Mouse (Mus musculus) midbrain, embryonic 12.5 days (tissue): ENCODE data around the gene Arid4a. TPM values are rescaled to one million over a fixed set of nuclear protein-coding genes. Genes with fewer than 3 reads are reported as not detected.

Source experiments
- ATAC-seq: fragments of 200-750 bp; cut with Nextera tagmentation; 2 replicates; pipeline ENCODE4 v1.8.0; 2017; ENCODE audit warnings: low read depth, moderate TSS enrichment, moderate library complexity; ENCODE audit not compliant: low FRiP score
- H3K27ac ChIP-seq: fragments of 300-500 bp; sonication (generic); replicated peaks from 2 replicates; pipeline ENCODE4 v1.5.1; 2016; ENCODE audit warnings: mild to moderate bottlenecking
- H3K27me3 ChIP-seq: fragments of 300-500 bp; sonication (generic); 2 replicates; pipeline ENCODE4 v1.6.1; 2016; ENCODE audit warnings: mild to moderate bottlenecking
- H3K36me3 ChIP-seq: fragments of 300-500 bp; sonication (generic); 2 replicates; pipeline ENCODE4 v1.6.1; 2016
- H3K4me1 ChIP-seq: fragments of 300-500 bp; sonication (generic); 2 replicates; pipeline ENCODE4 v1.6.1; 2016
- H3K4me2 ChIP-seq: fragments of 300-500 bp; sonication (generic); replicated peaks from 2 replicates; pipeline ENCODE4 v1.6.1; 2016; ENCODE audit warnings: mild to moderate bottlenecking, moderate library complexity
- H3K4me3 ChIP-seq: fragments of 300-500 bp; sonication (generic); 2 replicates; pipeline ENCODE4 v1.5.1; 2016; ENCODE audit warnings: mild to moderate bottlenecking
- H3K9ac ChIP-seq: fragments of 300-500 bp; sonication (generic); replicated peaks from 2 replicates; pipeline ENCODE4 v1.6.1; 2016; ENCODE audit warnings: mild to moderate bottlenecking, moderate library complexity
- H3K9me3 ChIP-seq: fragments of 300-500 bp; sonication (generic); 2 replicates; pipeline ENCODE4 v1.6.1; 2016; ENCODE audit warnings: mild to moderate bottlenecking
- WGBS: fragments of 180-500 bp; shearing (Covaris S2); methylation state at CpG from one replicate; pipeline ENCODE4 v1.1.7; 2016; 5-methylcytosine and 5-hydroxymethylcytosine counted together
- polyA plus RNA-seq: library from polyadenylated mRNA; unstranded; fragments of >200 nt; fragmentation: Nextera tagmentation; extraction: Ambion mirVana; gene quantifications from 2 replicates; pipeline ENCODE4 v1.2.1, GENCODE M21; 2016

Arid4a gene
- polyA plus RNA-seq, 1 experiment from 2014 or later, result 37.1 TPM

DNA sequence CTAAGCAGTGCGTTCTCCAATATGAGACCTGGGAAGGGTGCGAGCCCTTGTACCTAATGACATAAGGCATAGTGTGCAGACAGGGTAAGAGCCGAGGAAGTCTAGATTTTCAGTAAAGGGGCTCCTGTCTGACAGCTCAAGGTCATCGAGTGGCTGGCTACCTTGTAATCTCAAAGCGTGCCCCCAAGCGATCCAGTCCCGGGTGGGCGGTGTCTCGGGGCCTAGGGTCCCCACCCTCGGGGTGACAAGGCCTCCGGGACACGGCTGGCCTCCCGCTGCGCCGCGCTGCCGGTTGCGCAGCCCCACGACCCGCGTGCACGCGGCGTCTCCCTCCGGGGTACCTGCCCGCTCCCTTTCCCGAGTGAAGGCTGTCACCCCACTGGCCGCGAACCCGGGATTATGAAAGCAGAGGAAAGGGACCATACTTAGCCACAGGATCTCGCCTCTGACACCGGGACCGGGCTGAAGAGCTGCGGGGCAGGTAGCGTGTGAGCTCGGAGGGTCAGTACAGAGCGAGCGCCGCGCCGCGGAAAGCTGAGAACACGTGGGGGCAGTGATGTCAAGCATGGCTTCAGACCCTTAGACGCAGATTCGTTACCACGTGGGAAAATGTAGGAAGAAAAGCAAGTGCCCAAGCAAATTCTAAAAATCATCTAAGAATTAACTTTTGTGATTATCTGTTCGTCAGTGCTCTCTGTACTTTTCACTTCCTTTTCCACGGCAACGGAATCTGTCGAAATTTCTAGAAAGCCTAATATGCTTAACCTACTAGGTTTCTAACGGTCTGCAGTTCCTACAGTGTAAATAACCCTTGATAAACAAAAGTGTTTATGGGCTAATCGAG, 120.6 kb downstream of the Arid4a start, which contains the start of the genes Timm9 and 2700049A03Rik:
TSS of gene Timm9 (minus strand) at position 555 of the 844 bp plus-strand sequence.
TSS of gene 2700049A03Rik (plus strand) at position 719 of the 844 bp plus-strand sequence.
- ATAC-seq, result peak; percentile 93
- Histone ChIP-seq H3K4me2 (peak within 1 kb of the TSS; percentile 88), H3K9ac (peak within 1 kb of the TSS; percentile 90), H3K36me3 (peaks cover 32% of the 10 kb centered on the region), H3K9me3 (no peaks in the 10 kb centered on the region), H3K4me3 (peak within 1 kb of the TSS; percentile 87), H3K4me1 (peaks cover 22% of the 10 kb centered on the region), H3K27ac (peak within 1 kb of the TSS; percentile 75), H3K27me3 (no peaks in the 10 kb centered on the region)
- under 1% methylated on average over 52 of the region's 52 CpGs for WGBS

- ATAC-seq, result peak; percentile 67
- peaks cover 32% of the 10 kb centered on the region for H3K36me3 ChIP-seq
- no peaks in the 10 kb centered on the region for H3K27me3 ChIP-seq
- peak overlapping the region; percentile 75 for H3K27ac ChIP-seq
- peak overlapping the region; percentile 88 for H3K4me2 ChIP-seq
- H3K4me1 ChIP-seq, result peaks cover 22% of the 10 kb centered on the region
- WGBS, result under 1% methylated on average over 30 of the region's 30 CpGs
- peak overlapping the region; percentile 62; the same call in 1 of the 2 replicates for H3K9ac ChIP-seq
- peak overlapping the region; percentile 87 for H3K4me3 ChIP-seq
- no peaks in the 10 kb centered on the region for H3K9me3 ChIP-seq
These were observed 121.2 kb downstream of the Arid4a start for GRCm38 (mm10) chr12:71136974-71137491.

GRCm38 (mm10) chr12:71137686-71138085, 121.9 kb downstream of the Arid4a start:
- Histone ChIP-seq H3K9me3 (no peaks in the 10 kb centered on the region), H3K27ac (no peak overlapping the region), H3K4me2 (peak overlapping the region; percentile 88), H3K4me3 (peak overlapping the region; percentile 87), H3K9ac (peak overlapping the region; percentile 62), H3K27me3 (no peaks in the 10 kb centered on the region), H3K36me3 (peaks cover 33% of the 10 kb centered on the region), H3K4me1 (peaks cover 22% of the 10 kb centered on the region)
- ATAC-seq, result no peak
- WGBS, result 12% methylated on average over 11 of the region's 11 CpGs

- Histone ChIP-seq H3K27me3 (no peaks in the 10 kb centered on the region), H3K4me1 (peaks cover 22% of the 10 kb centered on the region), H3K4me3 (no peak overlapping the region), H3K27ac (no peak overlapping the region), H3K9ac (no peak overlapping the region), H3K9me3 (no peaks in the 10 kb centered on the region), H3K36me3 (peaks cover 45% of the 10 kb centered on the region), H3K4me2 (peak overlapping the region; percentile 88; the same call in 1 of the 2 replicates)
- ATAC-seq, result no peak
- 74% methylated on average over 5 of the region's 5 CpGs for WGBS
These were observed 123.6 kb downstream of the Arid4a start for GRCm38 (mm10) chr12:71139258-71139828.

DNA sequence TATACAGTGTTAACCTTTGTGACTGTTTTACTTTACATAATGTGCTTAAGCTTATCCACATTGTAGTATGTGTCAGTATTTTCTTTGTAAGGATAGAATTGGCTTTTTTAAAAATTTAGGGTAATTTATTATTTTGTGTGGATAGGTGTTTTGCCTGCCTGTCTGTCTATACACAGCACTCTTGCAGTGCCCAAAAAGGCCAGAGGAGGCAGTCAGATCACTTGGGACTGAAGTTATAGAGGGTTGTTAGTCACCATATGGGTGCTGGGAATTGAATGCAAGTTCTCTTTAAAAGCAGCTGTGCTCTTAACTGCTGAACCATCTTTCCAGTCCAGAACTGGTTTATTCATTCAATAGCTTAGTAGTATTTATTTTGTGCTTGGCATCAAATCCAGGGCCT, 125.4 kb downstream of the Arid4a start:
- Histone ChIP-seq H3K4me2 (no peak overlapping the region), H3K4me3 (no peak overlapping the region), H3K9me3 (no peaks in the 10 kb centered on the region), H3K4me1 (peaks cover 18% of the 10 kb centered on the region), H3K36me3 (peaks cover 60% of the 10 kb centered on the region), H3K27ac (no peak overlapping the region), H3K27me3 (no peaks in the 10 kb centered on the region), H3K9ac (no peak overlapping the region)
- ATAC-seq, result no peak

GRCm38 (mm10) chr12:71147641-71148040, 131.9 kb downstream of the Arid4a start:
- Histone ChIP-seq H3K27me3 (no peaks in the 10 kb centered on the region), H3K27ac (no peak overlapping the region), H3K4me3 (no peak overlapping the region), H3K9ac (no peak overlapping the region), H3K36me3 (peaks cover 75% of the 10 kb centered on the region), H3K4me2 (no peak overlapping the region), H3K4me1 (no peaks in the 10 kb centered on the region), H3K9me3 (no peaks in the 10 kb centered on the region)
- 89% methylated on average over 3 of the region's 3 CpGs for WGBS
- no peak for ATAC-seq

Other genes starting within 250 kb of the Arid4a start
- gene Frmd6, start 190.5 kb upstream of the Arid4a start, polyA plus RNA-seq, result 15.6 and 19.4 TPM in 2 replicates
- gene Actr10, start 78.1 kb upstream of the Arid4a start, polyA plus RNA-seq, result 232 and 235 TPM in 2 replicates
- gene Psma3, start 41.4 kb upstream of the Arid4a start, polyA plus RNA-seq, result 533 and 555 TPM in 2 replicates
- gene Tomm20l, start 95.4 kb downstream of the Arid4a start, polyA plus RNA-seq, result not detected in 2 replicates
- gene Timm9, start 120.7 kb downstream of the Arid4a start, polyA plus RNA-seq, result 66.0 and 74.5 TPM in 2 replicates
- 19.8 and 23.3 TPM in 2 replicates for gene 2700049A03Rik, start 120.9 kb downstream of the Arid4a start, polyA plus RNA-seq